ENCODE assay signal across 14 mouse cellular contexts in genomic region chr7:87186443-87187153, GRCm38 (mm10). TPM values are rescaled to one million over a fixed set of nuclear protein-coding genes. Genes with fewer than 3 reads are reported as not detected.
DNase-seq lines count a peak whose midpoint lies in the region; ATAC-seq and TF ChIP-seq lines count a peak whose summit lies in the region.
"Had no signal": no experiment of that assay in that cellular context is flagged by ENCODE, and none has a peak within 500 bp of the region (broad histone marks: within the 10 kb centered on the region; RNA-seq: fewer than 3 reads in every experiment).

No protein-coding gene starts in this region.

- intact Hi-C loops in gastrocnemius, adult 2 months (cut with DNase I) = no loop called here

- H3K4me1 ChIP-seq in neural tube, embryonic 11.5 days (ENCODE audit: control insufficient read depth, insufficient read depth, low read length) = no peaks in the 10 kb centered on the region
- peaks cover 17% of the 10 kb centered on the region for H3K4me1 ChIP-seq in hindbrain, embryonic 10.5 days (replicated peaks)
- 0 out of 2 replicates have a peak, but pooled peaks cover 3% of the 10 kb centered on the region for H3K4me1 ChIP-seq in midbrain, embryonic 12.5 days

- H3K36me3 ChIP-seq in neural tube, embryonic 11.5 days (ENCODE audit: control insufficient read depth, insufficient read depth, low read length) = no peaks in the 10 kb centered on the region
- no peaks in the 10 kb centered on the region for H3K36me3 ChIP-seq in hindbrain, embryonic 10.5 days
- no peaks in the 10 kb centered on the region for H3K36me3 ChIP-seq in midbrain, embryonic 12.5 days

- H3K4me3 ChIP-seq in neural tube, embryonic 11.5 days (ENCODE audit: low read depth, low read length) = no peak overlapping the region
- H3K4me3 ChIP-seq in hindbrain, embryonic 10.5 days = no peak overlapping the region
- H3K4me3 ChIP-seq in midbrain, embryonic 12.5 days = no peak overlapping the region
- H3K4me3 ChIP-seq in gastrocnemius, adult 2 months = no peak overlapping the region

- H3K4me2 ChIP-seq in neural tube, embryonic 11.5 days (ENCODE audit: low read depth) = no peak overlapping the region
- H3K4me2 ChIP-seq in midbrain, embryonic 12.5 days (replicated peaks) = no peak overlapping the region

- no peaks in the 10 kb centered on the region for H3K27me3 ChIP-seq in neural tube, embryonic 11.5 days (ENCODE audit: control insufficient read depth, insufficient read depth, low read length)
- H3K27me3 ChIP-seq in hindbrain, embryonic 10.5 days (ENCODE audit: insufficient read depth, poor library complexity, severe bottlenecking) = no peaks in the 10 kb centered on the region
- no peaks in the 10 kb centered on the region for H3K27me3 ChIP-seq in midbrain, embryonic 12.5 days

- ATAC-seq in neural tube, embryonic 11.5 days (ENCODE audit: insufficient read depth, low FRiP score, low TSS enrichment) = peak; percentile 76
- ATAC-seq in midbrain, embryonic 12.5 days (ENCODE audit: low FRiP score, low read depth) = peak; percentile 88

- WGBS in neural tube, embryonic 11.5 days = 41% methylated on average over 2 of the region's 2 CpGs
- WGBS in hindbrain, embryonic 10.5 days = 41% methylated on average over 2 of the region's 2 CpGs
- WGBS in midbrain, embryonic 12.5 days = 21% methylated on average over 2 of the region's 2 CpGs

- H3K27ac ChIP-seq in neural tube, embryonic 11.5 days (ENCODE audit: low read depth, low read length) = no peak overlapping the region
- peak overlapping the region; percentile 66 for H3K27ac ChIP-seq in hindbrain, embryonic 10.5 days
- no peak overlapping the region for H3K27ac ChIP-seq in midbrain, embryonic 12.5 days (replicated peaks)
- no peak overlapping the region for H3K27ac ChIP-seq in gastrocnemius, adult 2 months

- H3K9ac ChIP-seq in neural tube, embryonic 11.5 days (ENCODE audit: low read length) = no peak overlapping the region
- no peak overlapping the region for H3K9ac ChIP-seq in midbrain, embryonic 12.5 days (replicated peaks)

- H3K9me3 ChIP-seq in neural tube, embryonic 11.5 days (ENCODE audit: control insufficient read depth, low read length) = no peaks in the 10 kb centered on the region
- H3K9me3 ChIP-seq in hindbrain, embryonic 10.5 days = no peaks in the 10 kb centered on the region
- H3K9me3 ChIP-seq in midbrain, embryonic 12.5 days = no peaks in the 10 kb centered on the region

- peak; percentile 14 for DNase-seq in neural tube, embryonic 11.5 days (ENCODE audit: low spot score)
- no peak for DNase-seq in neural tube, embryonic 10.5 days (ENCODE audit: extremely low spot score, low spot score)
- DNase-seq in hindbrain, embryonic 10.5 days (ENCODE audit: low spot score) = no peak
- no peak for DNase-seq in cerebellum, adult 9-11 months
- DNase-seq in ovary, postnatal 14 days (ENCODE audit: low spot score) = no peak
- DNase-seq in gastrocnemius, adult 2 months = no peak
- DNase-seq in gastrocnemius, adult 8-10 months (ENCODE audit: low spot score in 2 of 2) = no peak
- DNase-seq: adrenal gland, postnatal 25 days; cerebellum, adult 11 months; heart, adult 18-20 months; kidney, adult 18-20 months; spleen, adult 18-20 months had no signal

- TF ChIP-seq CTCF in gastrocnemius, adult 2 months (IDR thresholded peaks at IDR 0.05) = no peak

RNA-seq across cellular contexts. Expression of gene Nox4, which starts 59.3 kb away (rescaled TPM):
- 2.5 and 3.6 TPM in 2 replicates for polyA plus RNA-seq in neural tube, embryonic 11.5 days (2014; fragmentation: Nextera tagmentation; extraction: Ambion mirVana)
- polyA plus RNA-seq in hindbrain, embryonic 10.5 days (2016; fragmentation: Nextera tagmentation; extraction: Ambion mirVana) = 3.0 and 3.9 TPM in 2 replicates
- 3.6 TPM in 2 replicates for polyA plus RNA-seq in midbrain, embryonic 12.5 days (2016; fragmentation: Nextera tagmentation; extraction: Ambion mirVana)
- total RNA-seq in gastrocnemius, adult 2 months (2021) = 1 to 10 TPM; 2.2 to 2.4 TPM
- 1 to 10 TPM in 3 of 4 experiments, under 1 TPM in 1; 0.99 to 3.3 (median 1.9) TPM for total RNA-seq in gastrocnemius, adult 8-10 months (2022)
- total RNA-seq: common myeloid progenitor, adult 5-6 weeks had no signal
